Mouse (Mus musculus) embryonic facial prominence, embryonic 14.5 days (tissue): Measurements from ENCODE around the gene Fmnl2. TPM values are rescaled to one million over a fixed set of nuclear protein-coding genes. Genes with fewer than 3 reads are reported as not detected.

Source experiments
- ATAC-seq: fragments of 200-750 bp; cut with Nextera tagmentation; 2 replicates; pipeline ENCODE4 v1.8.0; 2017; ENCODE audit warnings: low read depth, moderate number of reproducible peaks, moderate TSS enrichment
- DNase-seq: peaks from one replicate; pipeline ENCODE4 v3.0.0-alpha.2; 2015; ENCODE audit warnings: low spot score
- H3K27ac ChIP-seq: fragments of 300-500 bp; sonication (generic); replicated peaks from 2 replicates; pipeline ENCODE4 v1.5.1; 2014; ENCODE audit warnings: low read depth, mild to moderate bottlenecking, low read length, moderate library complexity
- H3K27me3 ChIP-seq: fragments of 300-500 bp; sonication (generic); replicated peaks from 2 replicates; pipeline ENCODE4 v1.6.1; 2014; ENCODE audit warnings: low read length; ENCODE audit not compliant: control insufficient read depth, insufficient read depth
- H3K36me3 ChIP-seq: fragments of 300-500 bp; sonication (generic); 2 replicates; pipeline ENCODE4 v1.6.1; 2014; ENCODE audit warnings: low read length, mixed read lengths; ENCODE audit not compliant: control insufficient read depth, insufficient read depth
- H3K4me1 ChIP-seq: fragments of 300-500 bp; sonication (generic); 2 replicates; pipeline ENCODE4 v1.6.1; 2014; ENCODE audit warnings: antibody characterized with exemption, low read length; ENCODE audit not compliant: control insufficient read depth, insufficient read depth
- H3K4me2 ChIP-seq: fragments of 300-500 bp; sonication (generic); 2 replicates; pipeline ENCODE4 v1.6.1; 2014; ENCODE audit warnings: low read depth, mild to moderate bottlenecking, low read length, moderate library complexity, mixed read lengths
- H3K4me3 ChIP-seq: fragments of 300-500 bp; sonication (generic); 2 replicates; pipeline ENCODE4 v1.5.1; 2014; ENCODE audit warnings: low read depth, mild to moderate bottlenecking, low read length
- H3K9ac ChIP-seq: fragments of 300-500 bp; sonication (generic); 2 replicates; pipeline ENCODE4 v1.6.1; 2014; ENCODE audit warnings: low read depth, mild to moderate bottlenecking, low read length, moderate library complexity, mixed read lengths
- H3K9me3 ChIP-seq: fragments of 300-500 bp; sonication (generic); 2 replicates; pipeline ENCODE4 v1.6.1; 2016; ENCODE audit warnings: low read length; ENCODE audit not compliant: control insufficient read depth
- WGBS: fragments of 180-500 bp; shearing (Covaris S2); extraction: QIAGEN DNeasy Blood & Tissue Kit; methylation state at CpG from one replicate; pipeline ENCODE4 v1.1.7; 2014; 5-methylcytosine and 5-hydroxymethylcytosine counted together
- polyA plus RNA-seq: library from polyadenylated mRNA; unstranded; fragments of >200 nt; fragmentation: Nextera tagmentation; extraction: Ambion mirVana; gene quantifications from 2 replicates; pipeline ENCODE4 v1.2.1, GENCODE M21; 2014

The Fmnl2 gene
- polyA plus RNA-seq, 1 experiment from 2014 or later = 10.4 TPM

GRCm38 (mm10) chr2:52913311-52913710 lies 55.7 kb downstream of the Fmnl2 start:
- H3K36me3 ChIP-seq = no peaks in the 10 kb centered on the region
- H3K4me3 ChIP-seq = no peak overlapping the region
- peaks cover 4% of the 10 kb centered on the region; the same call in 1 of the 2 replicates for H3K4me1 ChIP-seq
- H3K9ac ChIP-seq = no peak overlapping the region
- ATAC-seq = no peak
- WGBS = 41% methylated on average over 2 of the region's 2 CpGs
- H3K4me2 ChIP-seq = no peak overlapping the region
- DNase-seq = no peak
- no peaks in the 10 kb centered on the region for H3K27me3 ChIP-seq
- H3K27ac ChIP-seq = no peak overlapping the region
- no peaks in the 10 kb centered on the region for H3K9me3 ChIP-seq

GRCm38 (mm10) chr2:52913746-52914145 lies 56.1 kb downstream of the Fmnl2 start:
- H3K4me3 ChIP-seq = no peak overlapping the region
- DNase-seq (no peak), ATAC-seq (no peak)
- H3K36me3 ChIP-seq = no peaks in the 10 kb centered on the region
- 22% methylated on average over 5 of the region's 5 CpGs for WGBS
- H3K27ac ChIP-seq = no peak overlapping the region
- H3K9me3 ChIP-seq = no peaks in the 10 kb centered on the region
- no peak overlapping the region for H3K4me2 ChIP-seq
- no peak overlapping the region for H3K9ac ChIP-seq
- peaks cover 4% of the 10 kb centered on the region; the same call in 1 of the 2 replicates for H3K4me1 ChIP-seq
- no peaks in the 10 kb centered on the region for H3K27me3 ChIP-seq

DNA sequence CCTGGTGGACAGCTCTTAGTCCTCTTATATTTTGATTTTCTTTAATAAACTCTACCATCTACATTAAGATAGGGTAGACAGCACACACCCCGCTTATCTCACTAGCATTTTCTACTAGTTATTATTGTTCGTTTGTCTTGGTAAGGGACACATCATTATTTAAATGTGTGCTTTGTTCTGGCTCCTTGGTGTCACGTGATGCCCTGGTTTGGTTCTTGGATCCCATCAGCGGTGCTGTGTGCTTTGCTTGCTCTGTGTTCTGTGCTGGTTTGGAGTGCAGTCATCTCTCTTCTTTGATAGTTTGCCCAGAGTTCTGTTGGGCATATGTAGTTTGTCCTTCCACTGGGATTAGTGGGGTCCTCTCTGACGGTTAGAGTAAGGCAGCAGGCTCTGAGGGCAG lies 57.9 kb downstream of the Fmnl2 start:
- no peaks in the 10 kb centered on the region for H3K27me3 ChIP-seq
- no peak for ATAC-seq

DNA sequence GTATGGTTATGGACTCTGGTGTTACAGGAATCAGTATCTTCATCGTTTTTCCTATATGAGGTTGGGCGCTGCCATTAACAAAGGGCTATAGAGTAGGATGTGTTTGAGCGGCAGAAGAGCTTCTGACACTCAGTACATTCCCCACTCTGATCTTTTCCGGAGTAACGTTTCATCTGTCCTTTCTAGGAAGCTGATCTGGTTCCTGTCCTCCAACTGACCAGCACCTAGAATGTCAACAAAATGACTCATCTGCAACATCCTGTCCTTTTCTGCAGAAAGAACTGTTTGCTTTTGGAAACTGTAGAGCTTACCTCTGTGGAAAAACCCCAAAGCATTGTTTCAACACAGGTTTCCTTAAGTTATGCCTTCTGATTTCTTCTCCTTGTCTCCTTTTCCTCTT lies 60.4 kb downstream of the Fmnl2 start:
- no peak for ATAC-seq
- WGBS = 83% methylated on average over 5 of the region's 5 CpGs
- Histone ChIP-seq H3K4me3 (no peak overlapping the region), H3K27ac (no peak overlapping the region), H3K27me3 (no peaks in the 10 kb centered on the region), H3K9ac (no peak overlapping the region), H3K36me3 (no peaks in the 10 kb centered on the region), H3K4me1 (peaks cover 4% of the 10 kb centered on the region; the same call in 1 of the 2 replicates), H3K4me2 (no peak overlapping the region), H3K9me3 (no peaks in the 10 kb centered on the region)
- no peak for DNase-seq

More for the DNA sequence above, 57.9 kb downstream of the Fmnl2 start:
- Histone ChIP-seq H3K36me3 (no peaks in the 10 kb centered on the region), H3K4me1 (peaks cover 4% of the 10 kb centered on the region; the same call in 1 of the 2 replicates), H3K9ac (no peak overlapping the region), H3K27ac (no peak overlapping the region), H3K9me3 (no peaks in the 10 kb centered on the region), H3K4me2 (no peak overlapping the region), H3K4me3 (no peak overlapping the region)
- DNase-seq = no peak
- 82% methylated on average over 5 of the region's 5 CpGs for WGBS

- 85% methylated on average over 5 of the region's 5 CpGs for WGBS
- DNase-seq = no peak
- Histone ChIP-seq H3K4me2 (no peak overlapping the region), H3K27ac (no peak overlapping the region), H3K36me3 (no peaks in the 10 kb centered on the region), H3K9me3 (no peaks in the 10 kb centered on the region), H3K27me3 (no peaks in the 10 kb centered on the region), H3K4me3 (no peak overlapping the region), H3K9ac (no peak overlapping the region), H3K4me1 (no peaks in the 10 kb centered on the region)
- ATAC-seq = no peak
Measured at GRCm38 (mm10) chr2:52920701-52921435, 63.2 kb downstream of the Fmnl2 start.

DNA sequence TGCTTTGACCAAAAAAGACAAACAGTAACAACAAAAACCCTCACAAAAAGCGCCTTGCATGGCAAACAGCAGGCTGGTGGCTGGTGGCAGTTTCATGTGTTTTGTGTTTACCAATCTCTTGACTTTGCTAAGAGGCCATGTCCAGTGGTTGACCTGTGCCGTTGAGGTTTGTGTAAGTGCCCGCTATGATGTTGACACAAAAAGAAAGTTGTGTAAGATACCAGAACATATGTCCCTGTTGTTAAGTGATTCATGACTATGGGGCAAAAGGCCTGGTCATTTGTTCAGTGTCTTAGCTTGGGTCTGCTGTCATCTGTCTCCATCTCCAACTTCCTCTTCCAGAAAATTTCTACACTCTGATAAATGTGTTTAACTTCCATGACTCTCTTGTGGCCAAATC lies 67.4 kb downstream of the Fmnl2 start:
- 94% methylated on average over 3 of the region's 3 CpGs for WGBS
- H3K4me2 ChIP-seq = no peak overlapping the region
- H3K4me3 ChIP-seq = no peak overlapping the region
- no peaks in the 10 kb centered on the region for H3K27me3 ChIP-seq
- ATAC-seq (no peak), DNase-seq (no peak)
- H3K9ac ChIP-seq = no peak overlapping the region
- H3K9me3 ChIP-seq = no peaks in the 10 kb centered on the region
- H3K36me3 ChIP-seq = no peaks in the 10 kb centered on the region
- no peak overlapping the region for H3K27ac ChIP-seq
- peaks cover 4% of the 10 kb centered on the region; the same call in 1 of the 2 replicates for H3K4me1 ChIP-seq

DNA sequence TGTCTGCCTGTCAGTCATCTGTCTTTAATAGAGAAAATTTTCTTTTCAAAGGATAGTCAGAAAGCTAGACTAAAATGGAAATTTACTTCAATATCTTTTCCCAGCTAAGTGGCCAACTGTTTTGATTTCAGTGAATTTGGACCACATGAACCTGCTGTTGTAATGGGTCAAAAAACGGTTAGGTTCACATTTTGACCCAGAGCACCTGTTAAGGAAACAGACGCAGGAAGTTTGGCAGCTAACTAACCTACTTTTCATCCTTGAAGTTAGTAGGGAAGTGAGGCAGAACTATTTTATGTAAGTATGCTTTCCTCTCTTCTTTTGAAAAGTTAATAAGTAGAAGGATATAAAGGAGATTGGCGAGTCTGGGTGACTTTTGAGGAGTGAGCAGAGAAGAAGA lies 69.7 kb downstream of the Fmnl2 start:
- Histone ChIP-seq H3K36me3 (no peaks in the 10 kb centered on the region), H3K27me3 (no peaks in the 10 kb centered on the region), H3K9me3 (no peaks in the 10 kb centered on the region), H3K27ac (no peak overlapping the region), H3K4me3 (no peak overlapping the region), H3K9ac (no peak overlapping the region), H3K4me1 (peaks cover 7% of the 10 kb centered on the region; the same call in 1 of the 2 replicates), H3K4me2 (no peak overlapping the region)
- ATAC-seq = no peak
- 44% methylated on average over 3 of the region's 3 CpGs for WGBS
- DNase-seq = no peak

DNA sequence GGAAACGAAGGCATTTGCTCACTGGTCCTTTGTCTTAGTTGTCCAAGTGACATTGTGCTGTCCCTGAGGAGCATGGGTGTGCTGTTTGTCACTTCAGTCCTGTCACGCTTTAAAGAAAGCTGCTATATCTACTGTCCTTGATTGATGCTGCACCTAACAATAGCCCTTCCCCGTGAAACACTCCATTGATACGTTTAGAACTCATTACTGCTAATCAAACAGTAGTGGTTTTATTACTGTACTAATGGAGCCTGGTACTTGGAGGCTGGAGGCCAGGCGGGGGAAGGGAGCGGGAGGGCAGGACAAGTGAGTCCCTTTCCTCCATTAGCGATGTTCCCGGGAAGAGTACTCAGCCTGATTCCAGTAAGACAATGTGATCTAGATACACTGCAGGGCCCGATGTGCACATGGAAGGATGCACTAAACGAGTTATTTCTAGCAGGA lies 70.2 kb downstream of the Fmnl2 start:
- H3K4me3 ChIP-seq = no peak overlapping the region
- ATAC-seq (no peak), DNase-seq (no peak)
- H3K27ac ChIP-seq = no peak overlapping the region
- no peaks in the 10 kb centered on the region for H3K36me3 ChIP-seq
- H3K27me3 ChIP-seq = no peaks in the 10 kb centered on the region
- H3K4me2 ChIP-seq = no peak overlapping the region
- H3K9me3 ChIP-seq = no peaks in the 10 kb centered on the region
- 56% methylated on average over 10 of the region's 10 CpGs for WGBS
- peaks cover 7% of the 10 kb centered on the region; the same call in 1 of the 2 replicates for H3K4me1 ChIP-seq
- H3K9ac ChIP-seq = no peak overlapping the region

DNA sequence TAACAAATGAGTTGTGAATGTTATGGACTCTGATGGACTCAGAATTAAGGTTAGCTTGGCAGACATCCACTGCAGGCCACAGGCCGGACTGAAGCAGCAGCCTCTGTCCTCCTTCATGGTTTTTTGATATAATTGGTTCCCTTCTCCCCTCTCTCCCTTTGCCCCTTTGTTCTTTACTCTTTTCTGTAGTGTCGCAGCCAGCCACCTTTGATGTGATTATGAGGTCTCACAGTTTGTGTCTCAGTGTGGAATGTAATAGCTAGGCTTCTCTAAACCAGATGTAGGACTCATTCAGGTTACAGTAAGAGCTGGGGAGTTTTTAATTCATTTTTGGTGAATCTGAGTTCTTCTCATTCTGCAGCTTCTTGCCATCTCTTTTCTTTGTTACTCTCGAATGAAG lies 70.7 kb downstream of the Fmnl2 start:
- no peak overlapping the region for H3K4me3 ChIP-seq
- H3K36me3 ChIP-seq = no peaks in the 10 kb centered on the region
- no peaks in the 10 kb centered on the region for H3K9me3 ChIP-seq
- H3K4me2 ChIP-seq = no peak overlapping the region
- WGBS = 44% methylated on average over 3 of the region's 3 CpGs
- ATAC-seq = no peak
- H3K9ac ChIP-seq = no peak overlapping the region
- H3K27me3 ChIP-seq = no peaks in the 10 kb centered on the region
- DNase-seq = no peak
- H3K27ac ChIP-seq = no peak overlapping the region
- peaks cover 7% of the 10 kb centered on the region; the same call in 1 of the 2 replicates for H3K4me1 ChIP-seq
